Mouse (Mus musculus) cerebellum, adult 2 months (tissue): ENCODE data around the gene Cdpf1. TPM values are rescaled to one million over a fixed set of nuclear protein-coding genes. Genes with fewer than 3 reads are reported as not detected.
A peak's percentile ranks its signal among the peaks of the same experiment; 100 is the strongest.

Source experiments
- DNase-seq, 2 experiments: peaks; one replicate each; pipeline ENCODE4 v3.0.0; 2021
- H3K27ac ChIP-seq: fragments of 200-500 bp; 2 replicates; pipeline ENCODE4 v1.5.1; 2012; ENCODE audit warnings: low read length, control low read depth, inconsistent platforms; ENCODE audit not compliant: insufficient read depth
- H3K27me3 ChIP-seq: fragments of 200-500 bp; 2 replicates; pipeline ENCODE4 v1.6.1; 2012; ENCODE audit warnings: inconsistent platforms, mild to moderate bottlenecking, low read length, moderate library complexity; ENCODE audit not compliant: control insufficient read depth, insufficient read depth
- H3K4me1 ChIP-seq: fragments of 200-500 bp; 2 replicates; pipeline ENCODE4 v1.6.1; 2011; ENCODE audit warnings: low read length; ENCODE audit not compliant: control insufficient read depth, insufficient read depth
- H3K4me3 ChIP-seq: fragments of 200-500 bp; replicated peaks from 2 replicates; pipeline ENCODE3; 2011; ENCODE audit warnings: mild to moderate bottlenecking, low read depth, low read length, control low read depth; ENCODE audit not compliant: insufficient read depth
- CTCF ChIP-seq: fragments of 200-500 bp; IDR thresholded peaks from 2 replicates; pipeline ENCODE4 v1.5.1; 2011; ENCODE audit warnings: low read depth, mild to moderate bottlenecking, control low read depth, low read length, moderate library complexity, borderline replicate concordance; ENCODE audit not compliant: insufficient read depth
- POLR2A ChIP-seq: fragments of 200-500 bp; IDR thresholded peaks from 2 replicates; pipeline ENCODE4 v1.6.1; 2011; ENCODE audit warnings: low read length, control low read depth, borderline replicate concordance; ENCODE audit not compliant: insufficient read depth
- WGBS: fragments of 180-500 bp; shearing (Covaris S2); methylation state at CpG from one replicate; pipeline ENCODE4 v1.1.7; 2018; 5-methylcytosine and 5-hydroxymethylcytosine counted together
- polyA plus RNA-seq: library from polyadenylated mRNA; depleted of rRNA; stranded (reverse); fragments of >200 nt; gene quantifications from 2 replicates; pipeline ENCODE4 v1.2.3, GENCODE M21; 2012

Gene Cdpf1
- polyA plus RNA-seq, 1 experiment = 21.6 TPM

DNA sequence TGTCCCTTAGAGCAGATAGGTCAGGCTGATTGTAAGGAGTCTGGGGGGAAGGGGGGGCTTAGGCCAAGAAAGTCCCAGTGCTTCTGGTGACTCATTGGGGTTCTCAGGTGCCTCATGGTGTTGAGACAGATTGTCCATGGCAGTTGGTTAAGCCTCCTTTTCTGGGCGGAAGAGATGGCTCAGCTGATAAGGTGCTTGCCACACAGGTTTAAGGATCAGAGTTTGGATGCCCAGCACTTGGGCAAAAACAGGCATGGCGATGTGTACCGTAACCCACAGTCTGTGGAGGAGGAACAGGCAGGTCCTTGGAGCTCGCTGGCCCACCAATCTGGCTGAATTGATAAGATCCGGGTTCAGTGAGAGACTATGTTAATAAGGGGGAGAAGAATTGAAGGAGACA lies 25.4 kb upstream of the Cdpf1 start:
- H3K4me1 ChIP-seq = peaks cover 3% of the 10 kb centered on the region
- WGBS = 92% methylated on average over 5 of the region's 5 CpGs
- no peak overlapping the region for H3K4me3 ChIP-seq
- H3K27ac ChIP-seq = no peak overlapping the region
- TF ChIP-seq CTCF (no peak), POLR2A (no peak)
- no peaks in the 10 kb centered on the region for H3K27me3 ChIP-seq
- no peak for DNase-seq

DNA sequence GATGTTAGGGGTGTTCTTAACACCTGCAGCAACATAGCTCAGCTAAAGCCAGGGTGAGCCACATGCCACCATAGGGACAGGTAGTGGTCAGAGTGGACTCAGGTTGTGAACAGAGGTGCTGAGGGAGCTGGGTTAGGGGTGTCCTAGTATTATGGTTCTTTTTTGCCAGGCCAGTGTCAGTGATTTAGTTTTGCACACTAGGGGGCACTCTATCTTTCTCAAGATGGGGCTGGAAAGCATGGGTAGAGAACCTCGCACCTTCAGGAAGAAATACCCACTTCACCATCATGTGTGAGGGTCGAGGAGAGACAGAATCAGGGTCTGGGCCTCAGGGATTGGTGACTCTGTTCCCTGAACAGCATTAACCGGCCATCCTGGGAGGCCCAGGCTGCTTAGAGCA lies 23.8 kb upstream of the Cdpf1 start:
- DNase-seq = no peak
- Histone ChIP-seq H3K27me3 (no peaks in the 10 kb centered on the region), H3K4me3 (no peak overlapping the region), H3K27ac (no peak overlapping the region), H3K4me1 (peaks cover 3% of the 10 kb centered on the region)
- WGBS = 60% methylated on average over 3 of the region's 3 CpGs
- peak; percentile 15; the same call in 1 of the 2 replicates for TF ChIP-seq CTCF
- no peak for TF ChIP-seq POLR2A

DNA sequence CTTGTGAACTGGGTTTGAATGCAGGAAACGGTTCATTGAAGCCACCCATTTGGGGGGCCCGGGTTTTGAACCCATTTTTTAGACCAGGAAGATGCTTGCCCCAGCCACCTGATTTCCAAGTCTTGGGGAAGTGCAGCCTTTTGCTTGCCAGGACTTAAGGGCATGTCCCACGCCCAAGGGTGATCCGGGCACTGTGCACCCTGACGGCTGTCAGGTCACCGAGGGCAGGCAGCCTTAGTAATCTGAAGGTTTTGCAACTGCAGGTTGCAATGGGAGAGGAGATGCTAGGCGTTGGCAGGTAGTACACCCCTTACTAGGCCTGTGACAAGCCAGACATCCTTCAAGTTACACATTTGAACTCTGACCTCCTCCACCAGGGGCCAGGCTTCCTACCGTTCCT lies 21.1 kb upstream of the Cdpf1 start:
- no peaks in the 10 kb centered on the region for H3K27me3 ChIP-seq
- peak overlapping the region; percentile 94 for H3K4me3 ChIP-seq
- no peak for TF ChIP-seq POLR2A
- no peak for TF ChIP-seq CTCF
- DNase-seq = no peak
- WGBS = 48% methylated on average over 8 of the region's 8 CpGs
- peaks cover 3% of the 10 kb centered on the region for H3K4me1 ChIP-seq
- H3K27ac ChIP-seq = peak overlapping the region; percentile 66

DNA sequence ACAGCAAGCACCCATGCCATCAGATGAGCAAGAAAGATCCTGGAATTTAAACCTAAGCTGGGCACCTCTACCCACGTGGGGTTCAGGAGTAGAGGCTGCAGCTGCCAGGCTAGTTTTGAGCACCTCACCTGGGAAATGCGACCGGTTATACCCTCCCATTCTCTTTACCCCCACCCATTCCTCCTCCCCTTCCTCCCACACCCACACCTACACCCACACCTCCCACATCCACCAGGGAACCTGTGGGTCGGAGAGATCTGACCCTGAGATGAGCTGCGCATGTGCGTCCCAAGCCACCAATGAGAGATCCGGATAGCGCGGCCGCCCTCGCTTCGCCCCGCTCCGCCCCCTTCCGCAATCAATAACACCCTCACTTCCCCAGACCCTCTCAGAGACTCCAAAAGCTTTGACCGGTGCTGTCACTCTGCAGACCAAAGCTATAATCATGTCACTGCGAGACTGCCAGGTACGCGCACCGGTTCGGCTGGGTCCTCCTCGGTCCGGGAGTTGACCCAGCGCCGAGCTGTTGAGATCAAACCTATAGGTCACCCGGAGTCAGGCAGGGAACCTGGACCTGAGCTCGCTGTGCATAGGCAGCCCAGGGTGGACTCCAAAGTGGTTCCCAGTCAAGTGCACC lies 20.6 kb upstream of the Cdpf1 start, which contains the start of gene Ttc38:
TSS of gene Ttc38 (plus strand) at position 353 of the 637 bp plus-strand sequence.
- peak within 1 kb of the TSS; percentile 66 for H3K27ac ChIP-seq
- TF ChIP-seq POLR2A (peak; percentile 87; the same call in 1 of the 2 replicates), CTCF (no peak)
- H3K4me3 ChIP-seq = peak within 1 kb of the TSS; percentile 94
- peaks cover 3% of the 10 kb centered on the region for H3K4me1 ChIP-seq
- peak; percentile 89 for DNase-seq
- H3K27me3 ChIP-seq = no peaks in the 10 kb centered on the region
- 1% methylated on average over 27 of the region's 27 CpGs for WGBS

DNA sequence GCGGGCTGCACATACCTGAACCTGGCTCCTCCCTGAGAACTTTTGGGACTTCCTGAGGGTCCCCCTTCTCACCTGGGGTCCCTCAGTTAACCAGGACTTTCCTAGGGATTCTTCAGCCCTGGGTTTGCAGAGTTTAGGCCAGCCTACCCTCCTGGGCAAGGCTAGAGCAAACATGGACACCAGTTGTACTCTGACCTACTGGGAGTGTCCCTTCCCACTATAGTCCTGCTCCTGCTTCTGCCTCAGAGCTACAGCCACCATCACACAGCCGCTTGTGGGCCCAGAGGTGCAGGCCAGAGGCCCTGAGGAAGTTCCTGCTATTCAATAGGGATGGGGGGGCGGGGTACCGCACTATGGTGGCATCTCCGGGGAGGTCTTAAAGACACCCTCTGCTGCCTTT lies 18.0 kb upstream of the Cdpf1 start:
- no peak for DNase-seq
- peaks cover 3% of the 10 kb centered on the region; the same call in 1 of the 2 replicates for H3K4me1 ChIP-seq
- H3K27ac ChIP-seq = no peak overlapping the region
- no peak overlapping the region for H3K4me3 ChIP-seq
- TF ChIP-seq CTCF = no peak
- no peak for TF ChIP-seq POLR2A
- WGBS = 74% methylated on average over 5 of the region's 5 CpGs
- H3K27me3 ChIP-seq = no peaks in the 10 kb centered on the region

DNA sequence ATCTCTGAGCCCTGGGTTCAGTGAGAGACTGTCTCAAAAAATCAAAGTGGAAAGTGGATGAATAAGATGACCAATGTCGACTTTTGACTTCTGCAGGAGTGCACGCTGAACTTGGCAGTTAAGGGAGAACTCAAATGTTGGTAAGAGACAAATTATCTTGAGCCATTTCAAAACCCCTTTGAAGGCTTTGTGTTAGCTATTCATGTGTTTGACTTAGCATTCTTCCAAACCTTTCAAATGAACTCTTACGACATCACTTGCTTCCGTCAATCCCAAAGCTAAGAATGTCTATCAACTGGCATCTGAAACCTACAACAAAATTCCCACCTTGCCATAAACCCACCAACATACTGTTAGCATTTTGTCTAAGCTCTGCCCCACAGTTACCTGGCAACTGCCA lies 16.6 kb upstream of the Cdpf1 start:
- no peak overlapping the region for H3K27ac ChIP-seq
- whole genome bisulfite sequencing = 87% methylated on average over 4 of the region's 4 CpGs
- TF ChIP-seq CTCF = no peak
- no peak for TF ChIP-seq POLR2A
- H3K27me3 ChIP-seq = no peaks in the 10 kb centered on the region
- H3K4me3 ChIP-seq = no peak overlapping the region
- no peak for DNase-seq
- peaks cover 3% of the 10 kb centered on the region; the same call in 1 of the 2 replicates for H3K4me1 ChIP-seq

DNA sequence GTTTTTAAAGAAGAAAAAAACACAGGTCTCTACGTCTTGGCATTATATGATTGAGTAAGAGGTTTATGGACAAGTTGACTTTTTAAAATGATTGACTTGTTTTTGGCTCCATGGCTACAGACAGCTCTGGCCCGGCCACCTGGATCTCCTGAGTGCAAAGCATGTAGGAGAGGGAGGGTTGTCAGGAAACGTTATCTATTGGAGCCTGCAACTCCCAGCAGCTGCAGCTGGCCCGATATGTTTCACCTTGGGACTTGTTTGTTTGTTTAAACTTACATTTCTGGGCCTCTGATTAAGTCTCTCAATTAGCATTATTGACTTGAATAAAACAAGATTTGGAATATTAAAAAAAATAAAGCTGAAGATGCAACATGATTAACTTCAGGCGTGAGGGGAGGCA lies 15.2 kb upstream of the Cdpf1 start:
- Histone ChIP-seq H3K27ac (no peak overlapping the region), H3K27me3 (no peaks in the 10 kb centered on the region), H3K4me1 (no peaks in the 10 kb centered on the region), H3K4me3 (no peak overlapping the region)
- DNase-seq = no peak
- WGBS = 62% methylated on average over 5 of the region's 5 CpGs
- no peak for TF ChIP-seq CTCF
- TF ChIP-seq POLR2A = no peak

DNA sequence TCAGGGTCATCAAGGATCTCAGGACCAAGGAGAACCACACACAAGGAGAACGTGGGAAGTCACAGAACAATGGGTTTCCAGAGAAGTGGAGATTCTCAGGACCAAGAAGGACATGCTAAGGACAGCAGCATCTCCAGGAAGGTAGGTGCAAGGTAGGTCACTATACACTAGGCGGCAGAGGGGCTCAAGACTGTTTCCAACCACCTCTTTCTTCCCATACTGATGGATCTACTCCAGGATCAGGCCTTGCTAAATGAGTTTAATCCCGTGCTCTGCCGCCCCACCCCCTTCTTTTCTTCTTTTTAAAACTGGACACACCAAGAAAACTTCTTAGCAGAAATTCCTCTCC lies 10.5 kb upstream of the Cdpf1 start:
- Histone ChIP-seq H3K27me3 (no peaks in the 10 kb centered on the region), H3K4me3 (peak overlapping the region; percentile 56), H3K4me1 (peaks cover 3% of the 10 kb centered on the region; the same call in 1 of the 2 replicates), H3K27ac (no peak overlapping the region)
- DNase-seq = peak in 1 of 2 experiments; percentile 34
- WGBS = 43% methylated on average over 4 of the region's 4 CpGs
- TF ChIP-seq POLR2A (no peak), CTCF (peak; percentile 36; the same call in 1 of the 2 replicates)
